Mouse (Mus musculus): Measurements from ENCODE around the gene Prkch.

DNA sequence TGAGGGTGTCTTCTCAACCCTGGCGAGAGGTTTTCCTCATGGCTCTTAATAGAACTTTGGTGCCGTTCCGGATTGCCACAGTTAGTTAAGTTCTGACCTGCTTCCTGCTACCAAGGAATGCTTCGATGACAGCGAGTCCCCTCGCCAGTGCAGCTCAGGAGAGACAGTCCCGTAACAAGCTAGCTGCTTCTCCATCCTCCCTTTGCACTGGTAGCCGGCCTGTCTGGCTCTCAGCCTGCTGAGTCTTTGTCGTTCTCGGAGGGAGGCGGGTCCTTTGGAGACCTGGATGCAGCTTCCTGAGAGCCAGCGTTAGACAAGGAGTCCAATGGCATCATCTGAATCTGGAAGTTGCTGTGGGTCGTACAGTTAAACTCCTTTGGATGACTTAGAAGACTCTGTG is 101.3 kb downstream of the Prkch start:
- TF ChIP-seq CTCF (IDR thresholded peaks at IDR 0.05; ENCODE audit: borderline replicate concordance, control insufficient read depth, extremely low read depth, insufficient read depth, low read length, poor library complexity): no peak
- TF ChIP-seq POLR2A (IDR thresholded peaks at IDR 0.05; ENCODE audit: control insufficient read depth, extremely low read depth, insufficient read depth, low read length, poor library complexity): no peak

Data from thymus, adult 2 months (tissue).